Mouse (Mus musculus) small intestine, adult 2 months (tissue): ENCODE results near the gene Rhox1.
"Not testable (repeated sequence)": the region's sequence is repeated elsewhere in the genome, so short reads cannot be mapped to it uniquely, and the experiment has no call there.

Source experiments
- CTCF ChIP-seq: fragments of 200-500 bp; IDR thresholded peaks from 2 replicates; pipeline ENCODE4 v1.5.1; 2012; ENCODE audit warnings: low read depth, mild to moderate bottlenecking, control low read depth, inconsistent platforms, low read length, moderate library complexity, mixed read lengths; ENCODE audit not compliant: insufficient replicate concordance, insufficient read length; ENCODE audit errors: extremely low read depth
- POLR2A ChIP-seq: fragments of 200-500 bp; IDR thresholded peaks from 2 replicates; pipeline ENCODE4 v1.6.1; 2012; ENCODE audit warnings: low read depth, mild to moderate bottlenecking, control low read depth, inconsistent platforms, low read length, moderate library complexity

DNA sequence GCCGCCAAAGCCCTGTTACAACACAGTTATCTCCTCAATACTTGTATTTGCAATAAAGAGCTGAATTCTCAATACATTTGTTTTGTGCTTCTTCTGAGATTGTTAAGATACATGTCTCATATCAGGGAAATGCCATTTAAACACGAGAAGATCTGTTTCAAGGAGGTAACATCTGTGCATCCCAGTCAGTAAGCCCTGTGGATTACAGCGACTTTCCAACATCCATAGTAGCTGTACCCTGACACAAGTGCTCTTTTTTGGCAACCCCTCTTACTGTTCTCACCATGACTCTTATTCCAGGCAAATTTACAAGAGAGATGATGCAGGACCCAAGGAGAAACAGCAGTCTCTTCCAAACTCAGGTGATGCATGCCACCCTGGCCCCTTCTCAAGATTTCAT, 27.6 kb upstream of the Rhox1 start, which contains the start of gene Rhox3a:
- not testable (repeated sequence) for TF ChIP-seq POLR2A, CTCF
